Mouse (Mus musculus): ENCODE results near the gene Tbc1d5. TPM values are rescaled to one million over a fixed set of nuclear protein-coding genes. Genes with fewer than 3 reads are reported as not detected.

Tbc1d5 gene
- polyA plus RNA-seq, 1 experiment from 2014 or later: 12.5 TPM

DNA sequence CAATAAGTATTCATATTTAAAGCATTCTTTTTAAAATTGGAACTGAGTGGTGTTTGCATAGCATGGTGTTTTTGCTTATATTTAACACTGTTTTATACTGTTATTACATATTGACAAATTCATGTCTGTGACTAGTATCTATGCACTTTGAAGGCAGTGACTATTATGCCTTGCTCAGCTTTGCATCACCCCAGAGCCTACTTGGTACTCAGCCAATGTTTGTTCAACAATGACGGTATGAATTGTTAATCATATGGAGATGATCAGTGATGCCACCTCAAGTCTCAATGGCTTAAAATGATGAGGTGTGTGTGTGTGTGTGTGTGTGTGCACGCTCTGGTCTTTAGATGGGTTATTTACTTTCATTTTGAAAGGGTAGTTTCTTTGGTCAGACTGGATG is 15.6 kb upstream of the Tbc1d5 start:
- ATAC-seq (ENCODE audit: low read depth): no peak
- Histone ChIP-seq H3K36me3 (ENCODE audit: control insufficient read depth, insufficient read depth, low read length) (no peaks in the 10 kb centered on the region), H3K27ac (ENCODE audit: low read length) (no peak overlapping the region), H3K9ac (ENCODE audit: low read length) (no peak overlapping the region), H3K4me3 (ENCODE audit: low read length) (no peak overlapping the region), H3K9me3 (ENCODE audit: control insufficient read depth, low read length) (no peaks in the 10 kb centered on the region), H3K27me3 (ENCODE audit: control insufficient read depth, insufficient read depth, low read depth, low read length) (no peaks in the 10 kb centered on the region), H3K4me2 (ENCODE audit: low read depth, low read length) (no peak overlapping the region), H3K4me1 (replicated peaks; ENCODE audit: control insufficient read depth, insufficient read depth, low read length) (no peaks in the 10 kb centered on the region)
- 54% methylated on average over 2 of the region's 2 CpGs for WGBS

DNA sequence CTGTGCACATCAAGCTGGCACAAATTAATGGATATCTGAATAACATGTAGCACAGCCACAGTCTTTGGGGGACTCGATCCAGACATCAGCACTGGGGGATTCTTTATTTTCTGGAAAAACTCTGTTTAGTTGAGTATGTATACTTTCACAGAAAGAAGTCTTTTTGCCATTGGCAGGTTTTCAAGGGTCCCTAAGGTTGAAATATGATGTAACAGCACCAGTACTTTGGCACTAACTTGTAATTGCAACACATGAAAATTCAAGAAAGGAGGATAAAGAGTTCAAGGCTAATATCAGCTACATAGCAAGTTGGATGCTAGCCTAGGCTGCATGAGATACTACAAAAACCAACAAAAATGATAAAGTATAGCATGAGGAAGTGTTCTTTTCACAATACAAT is 12.2 kb upstream of the Tbc1d5 start:
- WGBS: 83% methylated on average over 1 of the region's 1 CpGs
- H3K27me3 ChIP-seq (ENCODE audit: control insufficient read depth, insufficient read depth, low read depth, low read length): no peaks in the 10 kb centered on the region
- H3K4me3 ChIP-seq (ENCODE audit: low read length): no peak overlapping the region
- no peaks in the 10 kb centered on the region for H3K36me3 ChIP-seq (ENCODE audit: control insufficient read depth, insufficient read depth, low read length)
- H3K9me3 ChIP-seq (ENCODE audit: control insufficient read depth, low read length): no peaks in the 10 kb centered on the region
- ATAC-seq (ENCODE audit: low read depth): no peak
- H3K27ac ChIP-seq (ENCODE audit: low read length): no peak overlapping the region
- H3K4me1 ChIP-seq (replicated peaks; ENCODE audit: control insufficient read depth, insufficient read depth, low read length): no peaks in the 10 kb centered on the region
- H3K9ac ChIP-seq (ENCODE audit: low read length): no peak overlapping the region
- H3K4me2 ChIP-seq (ENCODE audit: low read depth, low read length): no peak overlapping the region

DNA sequence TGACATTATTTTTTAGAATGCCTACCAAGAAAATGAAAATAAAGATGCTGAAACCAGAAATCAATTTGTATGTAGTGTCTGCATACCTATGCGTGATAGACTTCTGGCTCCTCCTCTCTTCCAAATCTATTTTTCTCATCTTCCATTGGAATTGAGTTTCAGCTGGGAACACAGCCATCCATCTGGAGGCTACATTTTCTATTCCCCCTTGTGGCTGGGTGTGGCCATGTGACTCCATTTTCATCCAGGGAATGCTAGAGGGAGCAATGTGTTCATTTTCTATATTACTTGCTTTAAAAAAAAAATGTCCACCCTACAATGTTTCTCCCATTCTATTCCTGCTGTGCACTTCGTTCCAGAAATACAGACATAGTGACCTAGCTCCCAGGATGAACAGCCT is 3.6 kb upstream of the Tbc1d5 start:
- Histone ChIP-seq H3K4me2 (ENCODE audit: low read depth, low read length) (no peak overlapping the region), H3K9ac (ENCODE audit: low read length) (no peak overlapping the region), H3K27ac (ENCODE audit: low read length) (no peak overlapping the region), H3K9me3 (ENCODE audit: control insufficient read depth, low read length) (no peaks in the 10 kb centered on the region), H3K27me3 (ENCODE audit: control insufficient read depth, insufficient read depth, low read depth, low read length) (no peaks in the 10 kb centered on the region), H3K36me3 (ENCODE audit: control insufficient read depth, insufficient read depth, low read length) (no peaks in the 10 kb centered on the region), H3K4me3 (ENCODE audit: low read length) (no peak overlapping the region), H3K4me1 (replicated peaks; ENCODE audit: control insufficient read depth, insufficient read depth, low read length) (peaks cover 3% of the 10 kb centered on the region)
- 78% methylated on average over 2 of the region's 2 CpGs for WGBS
- no peak for ATAC-seq (ENCODE audit: low read depth)

DNA sequence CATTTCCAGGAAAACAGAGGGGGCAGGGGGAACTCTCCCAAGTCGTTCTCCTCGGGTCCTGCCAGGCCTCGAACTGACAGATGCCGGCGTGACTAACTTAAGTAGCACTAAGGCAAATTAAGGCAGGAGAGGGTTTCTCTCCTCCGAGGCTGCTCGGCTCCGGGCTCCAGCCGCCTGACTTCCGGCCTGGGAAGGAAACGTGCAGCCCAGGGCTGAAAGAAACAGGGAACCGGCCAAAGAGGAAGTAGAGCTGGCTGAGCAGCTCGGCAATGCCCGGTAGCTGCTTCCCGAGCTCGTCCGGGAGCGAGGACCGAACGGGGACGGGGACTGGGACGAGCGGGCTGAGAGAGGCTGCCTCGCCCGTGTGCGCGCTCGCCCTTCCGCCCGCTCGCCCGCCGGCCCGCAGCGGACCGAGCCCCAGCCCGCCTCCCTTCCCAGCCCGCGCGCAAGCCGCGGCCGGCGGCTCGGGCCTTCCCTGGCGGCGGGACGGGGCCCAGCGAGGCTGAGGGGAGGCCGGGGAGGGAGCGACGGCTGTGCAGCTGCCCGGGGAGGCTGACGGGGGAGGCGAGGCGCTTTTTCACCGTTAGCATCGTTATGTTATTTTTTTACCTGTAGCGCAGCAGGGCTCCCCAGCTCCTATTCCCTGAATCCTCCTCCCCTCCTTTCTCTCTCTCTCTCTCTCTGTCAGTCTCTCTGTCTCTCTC is 509 bp downstream of the Tbc1d5 start:
- H3K27me3 ChIP-seq (ENCODE audit: control insufficient read depth, insufficient read depth, low read depth, low read length): no peaks in the 10 kb centered on the region
- peak; percentile 81 for ATAC-seq (ENCODE audit: low read depth)
- WGBS: under 1% methylated on average over 36 of the region's 59 CpGs

DNA sequence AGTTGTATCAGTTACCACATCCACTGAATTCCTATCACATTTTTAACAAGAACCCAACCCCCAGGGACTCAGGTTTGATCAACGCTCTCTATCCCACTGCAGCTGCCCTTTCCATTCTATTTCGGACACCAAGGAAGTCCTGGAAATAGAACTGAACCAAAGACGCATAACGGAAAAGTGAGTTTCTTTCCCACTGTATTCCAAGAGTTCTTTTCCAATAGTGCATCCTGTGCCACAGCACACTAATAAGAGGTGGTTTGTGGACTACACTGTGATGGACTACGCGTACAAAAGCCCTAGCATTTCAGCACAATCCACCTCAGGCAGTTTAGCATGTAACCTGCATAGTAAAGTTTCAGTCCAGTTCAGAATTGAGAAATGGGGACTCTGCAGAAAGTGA is 1.2 kb downstream of the Tbc1d5 start:
- peak overlapping the region; percentile 81 for H3K9ac ChIP-seq (ENCODE audit: low read length)
- H3K27me3 ChIP-seq (ENCODE audit: control insufficient read depth, insufficient read depth, low read depth, low read length): no peaks in the 10 kb centered on the region
- H3K4me3 ChIP-seq (ENCODE audit: low read length): peak overlapping the region; percentile 64
- no peaks in the 10 kb centered on the region for H3K36me3 ChIP-seq (ENCODE audit: control insufficient read depth, insufficient read depth, low read length)
- no peaks in the 10 kb centered on the region for H3K9me3 ChIP-seq (ENCODE audit: control insufficient read depth, low read length)
- peak overlapping the region; percentile 80 for H3K4me2 ChIP-seq (ENCODE audit: low read depth, low read length)
- no peak for ATAC-seq (ENCODE audit: low read depth)
- 31% methylated on average over 6 of the region's 6 CpGs for WGBS
- H3K27ac ChIP-seq (ENCODE audit: low read length): peak overlapping the region; percentile 96
- peaks cover 5% of the 10 kb centered on the region for H3K4me1 ChIP-seq (replicated peaks; ENCODE audit: control insufficient read depth, insufficient read depth, low read length)

More for the DNA sequence above, 509 bp downstream of the Tbc1d5 start:
- H3K36me3 ChIP-seq (ENCODE audit: control insufficient read depth, insufficient read depth, low read length): no peaks in the 10 kb centered on the region
- peaks cover 5% of the 10 kb centered on the region for H3K4me1 ChIP-seq (replicated peaks; ENCODE audit: control insufficient read depth, insufficient read depth, low read length)
- no peaks in the 10 kb centered on the region for H3K9me3 ChIP-seq (ENCODE audit: control insufficient read depth, low read length)
- peak overlapping the region; percentile 81 for H3K9ac ChIP-seq (ENCODE audit: low read length)
- H3K4me2 ChIP-seq (ENCODE audit: low read depth, low read length): peak overlapping the region; percentile 80
- peak overlapping the region; percentile 64 for H3K4me3 ChIP-seq (ENCODE audit: low read length)
- peak overlapping the region; percentile 96 for H3K27ac ChIP-seq (ENCODE audit: low read length)

DNA sequence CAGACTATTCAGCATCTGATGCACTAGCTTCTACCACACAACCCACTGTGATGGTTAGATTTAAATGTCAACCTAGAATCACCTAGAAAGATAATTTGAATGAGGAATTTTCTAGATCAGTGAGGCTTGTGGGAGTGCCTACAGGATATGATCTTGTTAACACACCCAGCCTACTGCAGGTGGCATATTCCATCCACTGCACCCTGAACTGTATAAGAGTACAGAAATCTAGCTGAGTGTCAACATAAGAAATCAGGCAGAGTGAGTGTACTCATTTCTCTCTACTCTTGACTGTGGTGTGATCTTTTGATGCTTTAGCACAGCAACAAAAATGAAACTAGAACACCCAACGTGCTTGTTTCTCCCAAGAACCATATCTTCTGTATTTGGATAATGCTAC is 6.8 kb downstream of the Tbc1d5 start:
- no peak for ATAC-seq (ENCODE audit: low read depth)
- no peaks in the 10 kb centered on the region for H3K36me3 ChIP-seq (ENCODE audit: control insufficient read depth, insufficient read depth, low read length)
- H3K27ac ChIP-seq (ENCODE audit: low read length): no peak overlapping the region
- H3K4me2 ChIP-seq (ENCODE audit: low read depth, low read length): no peak overlapping the region
- H3K4me3 ChIP-seq (ENCODE audit: low read length): no peak overlapping the region
- no peaks in the 10 kb centered on the region for H3K9me3 ChIP-seq (ENCODE audit: control insufficient read depth, low read length)
- H3K9ac ChIP-seq (ENCODE audit: low read length): no peak overlapping the region
- no peaks in the 10 kb centered on the region for H3K4me1 ChIP-seq (replicated peaks; ENCODE audit: control insufficient read depth, insufficient read depth, low read length)
- 79% methylated on average over 1 of the region's 1 CpGs for WGBS
- no peaks in the 10 kb centered on the region for H3K27me3 ChIP-seq (ENCODE audit: control insufficient read depth, insufficient read depth, low read depth, low read length)

DNA sequence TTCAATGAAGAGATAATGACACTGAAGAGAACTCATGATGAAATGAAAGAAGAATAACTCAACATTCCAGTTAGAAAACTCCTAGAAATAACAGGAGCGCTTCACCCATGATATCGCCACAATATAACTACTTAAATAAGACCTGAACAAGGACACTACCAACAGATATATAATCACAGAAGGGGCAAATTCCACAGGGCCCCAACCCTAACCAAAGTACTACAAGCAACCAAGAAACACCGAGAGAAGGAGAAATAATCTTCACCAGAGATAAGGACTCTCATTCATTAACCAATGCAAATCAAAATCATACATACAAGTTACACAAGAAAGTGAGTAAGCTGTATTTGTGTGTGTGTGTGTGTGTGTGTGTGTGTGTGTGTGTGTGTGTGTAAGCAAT is 7.6 kb downstream of the Tbc1d5 start:
- Histone ChIP-seq H3K27me3 (ENCODE audit: control insufficient read depth, insufficient read depth, low read depth, low read length) (no peaks in the 10 kb centered on the region), H3K36me3 (ENCODE audit: control insufficient read depth, insufficient read depth, low read length) (no peaks in the 10 kb centered on the region), H3K4me3 (ENCODE audit: low read length) (no peak overlapping the region), H3K4me2 (ENCODE audit: low read depth, low read length) (no peak overlapping the region), H3K9me3 (ENCODE audit: control insufficient read depth, low read length) (no peaks in the 10 kb centered on the region), H3K27ac (ENCODE audit: low read length) (no peak overlapping the region), H3K9ac (ENCODE audit: low read length) (no peak overlapping the region), H3K4me1 (replicated peaks; ENCODE audit: control insufficient read depth, insufficient read depth, low read length) (no peaks in the 10 kb centered on the region)
- ATAC-seq (ENCODE audit: low read depth): no peak
- WGBS: 88% methylated on average over 3 of the region's 3 CpGs

DNA sequence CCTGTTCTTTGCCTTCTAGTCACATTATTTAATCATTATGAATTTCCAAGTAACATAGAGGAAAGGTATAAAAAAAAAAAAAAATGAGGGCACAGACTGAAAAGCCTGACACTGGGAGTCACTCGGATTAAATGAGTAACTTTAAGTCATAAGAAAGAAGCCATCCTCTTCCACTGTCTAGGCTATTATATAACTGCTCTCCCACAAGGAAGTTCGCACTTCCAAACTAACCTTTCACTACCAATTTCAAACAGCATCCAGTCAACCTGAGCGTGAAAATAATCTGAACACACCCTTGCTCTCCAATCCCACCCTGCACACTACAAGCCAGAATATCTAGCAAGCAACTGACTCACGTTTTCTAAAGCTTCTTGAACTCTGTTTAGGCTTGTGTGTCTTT is 9.2 kb downstream of the Tbc1d5 start:
- H3K9me3 ChIP-seq (ENCODE audit: control insufficient read depth, low read length): no peaks in the 10 kb centered on the region
- H3K9ac ChIP-seq (ENCODE audit: low read length): no peak overlapping the region
- H3K4me1 ChIP-seq (replicated peaks; ENCODE audit: control insufficient read depth, insufficient read depth, low read length): no peaks in the 10 kb centered on the region
- ATAC-seq (ENCODE audit: low read depth): no peak
- no peak overlapping the region for H3K4me2 ChIP-seq (ENCODE audit: low read depth, low read length)
- no peaks in the 10 kb centered on the region for H3K36me3 ChIP-seq (ENCODE audit: control insufficient read depth, insufficient read depth, low read length)
- no peak overlapping the region for H3K27ac ChIP-seq (ENCODE audit: low read length)
- no peak overlapping the region for H3K4me3 ChIP-seq (ENCODE audit: low read length)
- WGBS: 80% methylated on average over 4 of the region's 4 CpGs
- H3K27me3 ChIP-seq (ENCODE audit: control insufficient read depth, insufficient read depth, low read depth, low read length): no peaks in the 10 kb centered on the region

DNA sequence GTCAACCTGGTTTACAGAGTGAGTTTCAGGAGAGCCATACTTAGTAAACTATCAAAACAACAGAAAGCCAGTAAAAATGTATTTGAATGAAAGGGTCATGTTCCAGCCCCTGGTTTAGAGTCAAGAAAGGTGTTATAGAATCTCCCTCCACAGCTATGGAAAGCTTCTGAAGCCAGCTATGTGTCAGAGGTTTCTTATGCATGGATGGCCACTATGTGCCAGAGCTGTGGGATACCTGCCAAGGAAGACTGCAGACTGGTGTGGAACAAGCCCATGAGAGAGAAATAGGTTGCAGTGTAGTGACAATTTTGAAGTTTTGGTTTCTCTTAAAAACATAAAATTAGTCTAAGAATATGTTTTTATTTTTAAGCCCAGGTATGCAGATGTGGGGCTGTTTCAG is 16.8 kb downstream of the Tbc1d5 start:
- Histone ChIP-seq H3K9me3 (ENCODE audit: control insufficient read depth, low read length) (no peaks in the 10 kb centered on the region), H3K4me1 (replicated peaks; ENCODE audit: control insufficient read depth, insufficient read depth, low read length) (no peaks in the 10 kb centered on the region), H3K4me2 (ENCODE audit: low read depth, low read length) (no peak overlapping the region), H3K27me3 (ENCODE audit: control insufficient read depth, insufficient read depth, low read depth, low read length) (no peaks in the 10 kb centered on the region), H3K4me3 (ENCODE audit: low read length) (no peak overlapping the region), H3K36me3 (ENCODE audit: control insufficient read depth, insufficient read depth, low read length) (no peaks in the 10 kb centered on the region), H3K9ac (ENCODE audit: low read length) (no peak overlapping the region), H3K27ac (ENCODE audit: low read length) (no peak overlapping the region)
- no peak for ATAC-seq (ENCODE audit: low read depth)

DNA sequence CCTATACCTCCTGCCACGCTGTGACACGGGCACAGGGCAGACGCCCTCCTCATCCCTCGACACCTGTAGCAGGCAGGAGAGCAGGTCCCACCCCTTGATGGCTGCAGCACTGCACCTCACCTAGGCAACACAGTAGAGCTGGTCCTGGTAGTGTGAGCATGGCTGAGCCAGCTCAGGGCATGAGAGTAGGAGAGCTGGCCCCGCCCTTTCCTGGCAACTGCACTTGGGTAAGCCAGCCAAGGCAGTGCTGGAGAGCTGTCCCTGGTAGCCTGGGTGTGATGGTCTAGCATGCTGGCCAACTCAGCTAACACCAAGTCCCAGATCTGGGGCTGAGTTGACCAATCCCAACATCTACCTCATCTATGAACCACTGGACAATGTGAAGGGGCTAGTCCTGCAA is 19.9 kb downstream of the Tbc1d5 start:
- H3K9me3 ChIP-seq (ENCODE audit: control insufficient read depth, low read length): no peaks in the 10 kb centered on the region
- WGBS: 88% methylated on average over 5 of the region's 5 CpGs
- ATAC-seq (ENCODE audit: low read depth): peak; percentile 43; the same call in 1 of the 2 replicates

More for the DNA sequence above, 19.9 kb downstream of the Tbc1d5 start:
- Histone ChIP-seq H3K36me3 (ENCODE audit: control insufficient read depth, insufficient read depth, low read length) (no peaks in the 10 kb centered on the region), H3K9ac (ENCODE audit: low read length) (no peak overlapping the region), H3K27me3 (ENCODE audit: control insufficient read depth, insufficient read depth, low read depth, low read length) (no peaks in the 10 kb centered on the region), H3K4me1 (replicated peaks; ENCODE audit: control insufficient read depth, insufficient read depth, low read length) (no peaks in the 10 kb centered on the region), H3K4me2 (ENCODE audit: low read depth, low read length) (no peak overlapping the region), H3K4me3 (ENCODE audit: low read length) (no peak overlapping the region), H3K27ac (ENCODE audit: low read length) (no peak overlapping the region)
